Mouse (Mus musculus) Muller cell, postnatal 12 days (primary cell): Measurements from ENCODE around the gene Gm13199.

Experiments used
- DNase-seq: peaks from one replicate; pipeline ENCODE4 v3.0.0-alpha.2; 2015; ENCODE audit errors: inconsistent ontology term

The Gm13199 gene

DNA sequence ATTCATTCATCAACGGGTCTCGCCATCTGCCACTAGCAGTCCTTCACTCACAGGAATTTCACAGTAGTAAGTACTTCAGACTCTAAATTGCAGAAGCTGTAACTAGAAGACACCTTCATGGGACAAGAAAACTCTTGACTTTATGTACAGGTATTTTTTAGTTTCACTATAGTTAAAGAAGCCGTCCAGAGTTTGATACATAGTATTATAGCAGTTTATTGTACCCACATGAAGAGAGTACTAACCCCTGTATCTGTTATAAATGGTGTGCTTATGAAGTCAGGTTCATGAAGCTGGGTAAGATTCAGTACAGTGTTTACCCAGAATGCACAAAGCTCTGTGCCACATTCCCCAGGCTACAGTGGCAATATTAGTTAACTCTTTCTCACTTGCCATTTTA is at the start of gene Gm13199:
TSS of gene Gm13199 (minus strand) at position 101 of the 400 bp plus-strand sequence.
- DNase-seq, result no peak

DNA sequence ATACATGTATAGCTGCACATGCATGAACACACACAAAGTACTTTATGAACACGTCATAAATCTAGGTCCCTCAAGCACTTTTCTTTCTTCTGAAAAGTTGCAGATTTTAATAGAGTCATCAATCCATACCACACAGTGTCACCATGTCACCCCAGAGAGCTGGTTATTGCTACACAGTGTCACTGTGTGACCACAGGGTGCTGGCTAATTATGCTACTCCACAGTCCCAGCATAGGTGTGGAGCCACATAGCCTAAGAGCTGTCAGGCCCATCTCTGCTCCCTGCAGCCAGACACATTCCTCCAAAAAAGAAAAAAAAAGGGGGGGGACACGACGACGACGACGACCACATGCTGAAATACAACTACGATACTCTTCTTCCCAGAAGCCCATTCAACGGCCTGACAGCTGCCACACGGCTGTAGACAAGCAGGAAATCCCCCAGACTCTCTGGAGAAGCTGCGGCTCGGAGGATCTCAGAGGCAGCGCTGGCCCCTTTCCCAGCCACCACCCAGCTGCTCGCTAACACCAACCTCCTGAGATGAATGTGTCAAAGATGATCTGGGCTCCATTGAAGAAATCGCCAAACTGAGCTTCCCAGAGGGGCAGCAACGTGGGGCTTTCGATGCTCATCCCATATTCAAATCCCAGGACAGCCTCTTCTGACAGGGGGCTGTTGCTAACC is 48.7 kb upstream of the Gm13199 start:
- no peak for DNase-seq

DNA sequence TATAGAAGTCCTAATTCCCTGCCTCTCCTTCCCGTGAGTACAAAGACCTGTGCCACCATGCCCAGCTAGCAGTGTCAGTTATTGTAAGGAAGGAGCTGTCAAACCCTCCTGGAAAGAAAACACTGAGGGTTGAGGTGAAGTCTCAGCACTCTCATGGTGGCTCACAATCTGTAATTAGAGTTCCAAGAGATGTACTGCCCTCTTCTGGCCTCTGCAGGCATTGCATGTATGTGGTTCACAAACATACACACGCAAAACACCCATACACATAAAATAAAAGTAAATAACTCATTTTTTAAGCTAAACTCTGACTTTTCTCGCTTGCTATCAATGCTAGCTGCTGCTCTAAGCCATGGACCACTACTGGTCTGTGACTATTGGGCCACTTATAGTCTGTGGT is 43.9 kb upstream of the Gm13199 start:
- DNase-seq, result no peak

DNA sequence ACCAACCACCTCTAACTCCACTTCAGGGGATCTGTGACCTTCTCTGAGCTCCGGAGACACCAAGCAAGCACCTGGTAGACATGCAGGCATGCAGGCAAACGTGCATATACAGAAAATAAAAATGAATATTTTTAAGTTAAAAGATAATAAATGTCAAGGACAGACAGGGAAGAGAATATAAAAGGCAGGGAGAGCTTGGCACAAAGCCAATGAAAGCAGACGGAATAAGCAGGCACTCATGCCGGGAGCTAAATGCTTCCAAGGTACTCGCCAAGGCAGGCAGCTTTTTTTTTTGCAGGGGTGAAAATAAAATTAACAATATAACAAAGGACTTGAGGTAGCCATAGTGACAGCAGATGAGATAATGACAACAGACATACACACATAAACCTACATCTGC is 43.4 kb upstream of the Gm13199 start:
- DNase-seq, result no peak

DNA sequence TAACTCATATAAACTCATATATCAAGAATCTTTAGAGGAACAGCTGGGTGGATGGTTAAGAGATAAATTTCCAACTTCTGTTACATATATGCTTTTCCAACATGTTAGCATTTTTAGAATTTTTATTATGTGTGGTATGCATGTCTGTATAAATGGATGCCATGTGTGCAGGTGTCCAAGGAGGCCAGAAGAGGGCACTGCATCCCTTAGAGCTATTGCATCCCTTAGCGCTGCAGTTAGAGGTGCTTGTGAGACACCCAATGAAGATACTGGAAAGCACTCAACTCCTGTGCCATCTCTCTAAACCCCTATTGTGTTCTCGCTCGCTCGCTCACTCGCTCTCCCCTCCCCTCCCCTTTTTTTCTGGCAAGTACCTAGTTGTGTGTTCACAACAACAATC is 37.4 kb upstream of the Gm13199 start:
- DNase-seq, result no peak

DNA sequence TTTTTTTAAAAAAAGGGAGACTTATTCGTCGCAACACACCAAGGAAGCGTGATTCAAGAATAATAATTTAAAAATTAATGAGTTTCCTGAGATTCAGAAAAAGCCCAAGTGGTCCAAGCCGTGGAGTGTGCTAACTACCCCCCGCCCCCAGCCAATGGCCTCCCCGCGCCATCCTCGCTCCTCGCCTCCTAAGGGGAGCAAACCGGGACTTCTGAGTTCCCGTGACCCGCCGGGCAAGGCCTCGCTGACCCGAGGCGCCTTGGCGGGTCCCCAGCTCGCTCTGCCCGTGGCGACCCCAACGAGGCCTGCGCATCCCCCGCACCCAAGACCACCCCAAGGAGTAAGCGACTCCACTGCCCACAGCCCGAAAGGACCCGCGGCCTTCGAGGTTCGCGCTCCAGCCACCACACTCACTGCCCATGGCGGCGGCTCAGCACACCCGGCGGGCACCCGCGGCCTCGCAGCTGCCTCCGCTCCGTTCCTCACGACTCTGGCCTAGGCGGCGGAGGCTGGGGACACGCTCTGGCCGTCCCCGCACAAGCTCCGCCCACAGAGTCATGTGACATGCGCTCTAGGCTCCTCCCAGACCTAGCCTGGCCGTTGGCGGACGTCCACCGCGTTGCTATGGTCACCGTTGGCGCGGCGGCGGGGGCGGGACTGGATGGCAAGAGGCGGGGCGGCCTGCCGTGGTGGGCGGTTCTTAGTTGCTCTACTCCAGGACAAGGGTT is 32.3 kb upstream of the Gm13199 start, which contains the start of gene Sec61a2:
TSS of gene Sec61a2 (minus strand) at position 590 of the 728 bp plus-strand sequence.
- DNase-seq, result peak; percentile 99

DNA sequence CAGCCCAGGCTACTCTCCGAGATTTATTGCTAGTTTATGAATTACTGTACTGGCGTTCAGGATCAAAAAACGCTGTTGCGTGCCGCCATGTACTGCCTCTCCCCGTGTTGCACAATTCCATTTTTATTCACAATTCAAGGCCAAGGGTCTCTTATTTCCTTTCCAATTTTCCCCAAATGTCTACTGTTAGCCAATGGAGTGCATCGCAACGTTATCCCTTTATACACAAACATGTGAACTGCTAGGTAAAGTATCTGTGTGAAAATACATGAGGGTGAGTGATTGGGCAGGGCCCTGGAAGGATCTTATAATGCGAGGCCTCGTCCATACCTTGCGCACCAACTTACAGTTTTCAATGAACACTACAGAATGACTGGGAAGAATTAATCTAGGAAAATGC is 31.6 kb upstream of the Gm13199 start:
- DNase-seq, result peak; percentile 45

DNA sequence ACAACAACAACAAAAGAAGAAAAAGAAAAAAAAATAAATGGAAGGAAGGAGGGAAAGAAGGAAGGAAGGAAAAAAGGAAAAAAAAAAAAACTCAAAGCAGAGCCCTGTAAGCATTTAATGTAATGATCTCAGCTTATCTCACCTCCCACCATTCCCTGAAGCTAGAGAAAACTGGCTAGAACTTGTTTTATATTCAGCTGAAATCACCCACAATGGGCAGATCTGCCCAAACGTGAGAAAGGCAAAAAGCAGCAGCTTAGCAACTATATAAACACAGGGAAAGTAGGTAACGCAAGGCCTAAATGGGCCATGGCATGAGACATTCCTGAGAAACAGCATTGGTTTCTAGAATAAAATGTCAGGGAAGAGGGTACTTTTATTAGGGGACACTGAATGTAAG is 26.7 kb upstream of the Gm13199 start:
- DNase-seq, result no peak

DNA sequence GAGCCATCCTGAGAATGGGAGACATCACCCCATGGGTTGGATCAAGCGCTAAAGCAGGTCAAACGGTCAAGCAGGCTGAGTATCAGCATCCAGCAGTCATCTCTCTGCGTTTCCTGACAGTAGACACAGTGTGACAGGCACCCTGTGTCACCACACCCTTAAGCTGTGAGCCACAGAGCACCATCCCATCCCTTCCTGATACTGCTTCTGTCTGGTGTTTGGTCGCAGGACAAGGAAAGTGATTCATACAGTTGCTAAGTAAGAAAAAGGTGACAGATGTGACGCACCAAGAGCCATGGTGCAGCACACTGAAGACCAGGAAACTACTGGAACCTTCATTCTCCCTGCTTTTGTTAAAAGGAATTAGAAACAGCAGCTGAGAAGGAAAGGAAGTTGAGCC is 26.1 kb upstream of the Gm13199 start:
- DNase-seq, result no peak

DNA sequence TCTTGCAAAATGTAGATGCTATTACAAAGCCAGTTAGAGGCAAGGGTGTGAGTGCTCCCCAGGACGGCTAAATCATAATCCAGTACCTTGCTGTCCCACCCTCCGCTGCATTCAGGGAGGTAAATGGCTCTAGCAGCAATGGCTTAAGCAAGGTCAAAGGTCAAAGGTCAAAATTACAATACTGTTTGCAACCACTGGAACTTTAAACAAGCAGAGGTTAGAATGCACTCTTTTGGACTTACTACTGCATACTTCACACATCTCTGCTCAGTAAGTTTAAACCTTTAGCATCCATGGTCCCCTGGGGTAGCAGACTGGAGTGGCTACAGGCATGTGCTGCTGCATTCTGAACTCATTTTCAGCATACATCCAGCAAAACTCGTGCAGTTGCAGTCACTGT is 14.7 kb upstream of the Gm13199 start:
- DNase-seq, result no peak

DNA sequence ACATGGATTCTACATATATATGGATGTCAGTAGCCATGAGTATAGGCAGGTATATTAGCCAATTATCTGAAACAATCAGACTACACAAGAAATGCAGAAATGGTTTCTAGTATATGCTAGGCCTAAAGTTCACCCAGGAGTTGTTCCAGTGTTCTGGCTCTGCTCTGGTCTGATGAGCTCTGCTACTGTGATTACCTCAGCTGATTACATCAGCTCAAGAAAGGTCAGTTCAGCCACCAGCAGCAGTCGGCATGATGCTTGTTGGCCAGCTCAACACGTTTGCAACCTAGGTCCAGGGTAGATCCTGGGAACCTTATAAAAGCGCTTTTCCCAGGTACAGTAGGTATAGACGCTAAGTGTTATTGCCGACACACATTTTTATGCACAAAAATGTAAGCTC is 7.0 kb upstream of the Gm13199 start:
- DNase-seq, result no peak

DNA sequence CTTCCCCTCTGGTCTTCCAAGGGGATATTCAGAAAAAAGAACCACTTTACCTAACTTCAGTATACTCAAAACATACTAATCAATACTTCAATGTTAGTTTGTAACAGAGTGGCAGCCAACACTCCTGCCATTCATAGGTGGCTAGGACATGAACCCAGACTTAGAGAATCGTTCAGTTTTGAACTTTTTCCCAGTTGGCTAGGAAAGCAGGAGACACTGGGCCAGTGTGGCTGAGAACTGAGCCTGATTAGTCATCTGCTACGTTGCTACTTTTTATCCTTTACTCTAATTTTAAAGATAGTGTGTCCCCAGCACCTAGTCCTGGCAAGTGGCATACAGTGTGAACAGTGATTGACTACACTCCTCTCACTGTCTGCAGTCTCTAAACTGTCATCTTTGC is 4.9 kb upstream of the Gm13199 start:
- DNase-seq, result no peak

DNA sequence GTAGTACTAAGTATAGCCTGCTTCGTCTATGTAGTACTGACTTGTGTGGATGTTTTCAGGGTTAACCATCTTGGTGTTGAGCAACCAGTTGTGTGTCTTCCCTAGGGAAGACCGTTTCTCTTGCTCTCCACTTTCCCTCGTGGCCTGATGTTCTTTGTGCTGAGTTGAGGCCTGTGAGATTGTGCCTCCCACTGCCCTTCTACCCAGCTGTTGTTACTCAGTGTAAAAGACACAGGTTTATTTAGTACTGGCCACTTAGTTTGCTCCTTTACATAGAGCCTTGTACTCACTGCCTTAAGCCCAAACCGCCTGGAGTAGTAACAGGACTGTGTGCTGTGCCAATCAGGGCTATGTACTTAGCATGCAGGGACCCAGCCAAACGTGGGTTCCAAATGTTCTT is 10.9 kb downstream of the Gm13199 start:
- no peak for DNase-seq

DNA sequence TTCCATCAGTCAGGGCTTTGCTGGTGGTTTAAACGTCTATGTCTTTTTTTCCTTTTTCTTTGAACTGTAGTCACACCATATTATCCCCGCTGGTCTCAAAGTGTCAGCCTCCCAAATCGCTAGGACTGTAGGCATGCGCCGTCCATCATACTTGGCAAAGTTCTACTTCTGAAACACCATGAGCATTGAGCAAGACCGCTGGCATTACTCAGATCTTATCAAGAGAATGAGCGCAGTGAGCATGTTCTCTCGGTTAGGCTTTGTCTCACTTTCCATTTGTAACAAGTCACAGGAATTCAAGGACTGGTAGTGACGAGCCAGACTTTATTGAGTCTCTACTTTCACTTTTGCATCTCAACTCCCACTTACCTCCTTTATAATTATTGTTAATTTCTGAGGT is 11.6 kb downstream of the Gm13199 start:
- DNase-seq, result no peak

DNA sequence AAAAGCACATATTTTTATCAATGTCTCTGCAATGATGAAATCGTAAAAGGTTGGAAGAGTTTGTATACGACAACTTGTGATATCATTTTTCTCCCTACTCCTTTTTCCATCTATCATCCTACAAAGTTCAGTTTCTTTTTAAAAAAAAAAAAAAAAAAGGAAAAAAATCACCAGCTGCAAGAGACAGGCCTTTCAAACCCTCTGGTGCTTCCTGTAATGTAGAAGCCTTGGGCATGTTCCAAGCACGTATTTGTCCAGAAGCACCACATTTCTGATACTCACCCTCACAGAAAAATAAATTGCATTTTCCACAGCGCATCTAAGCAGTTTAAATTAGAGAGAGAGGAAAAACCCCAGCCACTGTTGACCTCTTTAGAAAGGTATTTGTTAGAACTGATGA is 16.9 kb downstream of the Gm13199 start:
- peak; percentile 51 for DNase-seq

DNA sequence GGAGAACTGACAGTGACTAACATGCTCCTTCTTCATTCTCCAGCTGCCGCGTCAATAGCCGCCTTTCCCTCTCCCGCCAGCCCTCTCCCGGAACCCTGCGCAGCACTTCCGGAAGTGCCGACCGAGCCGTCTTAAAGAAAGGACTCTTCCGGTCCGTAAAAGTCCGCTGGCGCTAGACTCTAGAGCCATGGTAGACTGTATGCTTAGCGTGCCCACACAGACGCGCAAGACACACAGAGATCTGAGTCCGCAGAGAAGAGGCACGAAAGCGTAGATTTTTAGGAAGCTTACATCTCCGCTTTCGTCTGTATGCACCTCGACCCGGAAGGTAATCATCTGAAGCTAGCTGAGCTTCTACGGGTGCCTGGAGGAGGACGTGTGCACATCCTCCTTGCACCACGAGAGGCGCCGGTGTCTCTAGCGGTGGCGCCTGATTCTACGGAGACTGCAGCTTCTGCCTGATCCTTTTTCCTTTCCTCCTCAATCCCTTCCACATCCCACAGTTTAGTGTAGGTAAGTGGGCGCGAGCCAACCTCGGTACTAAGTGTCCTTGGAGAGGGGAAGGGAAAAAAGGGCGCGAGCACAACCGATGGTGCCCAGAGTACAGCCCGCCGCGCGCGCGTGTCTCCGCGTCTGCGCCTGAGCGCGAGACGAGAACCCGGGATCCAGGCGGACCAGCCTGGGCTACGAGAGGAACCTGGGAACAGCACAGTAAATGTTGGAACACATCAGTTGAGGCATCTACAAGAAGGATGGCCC is 17.7 kb downstream of the Gm13199 start, which contains the start of the genes Nudt5 and Cdc123:
TSS of gene Nudt5 (plus strand) at position 147 of the 759 bp plus-strand sequence.
TSS of gene Cdc123 (minus strand) at position 292 of the 759 bp plus-strand sequence.
- DNase-seq, result peak; percentile 90

DNA sequence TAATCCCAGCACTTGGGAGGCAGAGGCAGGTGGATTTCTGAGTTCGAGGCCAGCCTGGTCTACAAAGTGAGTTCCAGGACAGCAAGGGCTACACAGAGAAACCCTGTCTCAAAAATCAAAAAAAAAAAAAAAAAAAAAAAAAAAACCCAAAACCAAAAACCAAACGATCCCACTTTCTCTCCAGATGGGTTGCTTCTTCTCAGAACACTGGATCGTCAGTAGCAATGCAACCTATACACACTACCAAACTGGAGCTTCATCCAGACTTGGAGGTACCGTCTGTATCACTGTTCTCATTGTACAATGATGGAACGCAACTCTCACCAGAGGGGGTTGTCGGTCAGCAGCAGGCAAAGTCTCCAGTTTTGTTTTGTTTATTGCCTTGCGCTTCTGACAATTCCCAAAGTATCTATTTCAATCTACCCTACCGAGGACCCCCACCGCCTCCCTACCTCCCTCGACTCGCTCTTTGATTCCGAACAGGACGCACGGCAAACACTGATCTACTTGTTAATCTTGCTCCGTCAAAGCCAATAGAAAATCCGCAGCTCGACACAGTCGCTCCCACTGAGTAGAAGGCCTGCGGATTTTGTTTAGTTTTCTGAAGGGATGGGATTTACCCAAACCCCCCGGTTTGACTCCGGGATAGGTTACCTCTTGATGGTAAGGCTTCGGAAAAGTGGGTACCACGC is 18.4 kb downstream of the Gm13199 start:
- DNase-seq, result no peak

DNA sequence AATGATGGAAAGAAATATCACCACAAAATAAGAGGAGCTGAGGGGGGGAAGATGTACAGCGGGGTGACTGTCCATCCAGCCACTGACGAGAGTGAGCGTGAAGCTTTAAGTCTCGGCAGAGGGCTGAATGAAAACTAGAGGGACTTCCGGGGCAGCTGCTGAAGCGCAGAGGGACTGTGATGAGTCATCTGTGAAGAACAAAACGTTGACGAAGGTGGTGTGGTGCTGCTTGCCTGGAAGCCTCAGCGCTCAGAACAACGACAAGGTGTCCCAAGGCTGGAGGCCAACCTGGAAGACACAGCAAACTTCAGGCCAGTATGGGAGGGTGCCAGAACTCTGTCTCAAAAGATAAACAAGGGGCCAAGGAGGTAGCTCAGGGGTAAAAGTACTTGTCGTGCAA is 21.9 kb downstream of the Gm13199 start:
- no peak for DNase-seq

DNA sequence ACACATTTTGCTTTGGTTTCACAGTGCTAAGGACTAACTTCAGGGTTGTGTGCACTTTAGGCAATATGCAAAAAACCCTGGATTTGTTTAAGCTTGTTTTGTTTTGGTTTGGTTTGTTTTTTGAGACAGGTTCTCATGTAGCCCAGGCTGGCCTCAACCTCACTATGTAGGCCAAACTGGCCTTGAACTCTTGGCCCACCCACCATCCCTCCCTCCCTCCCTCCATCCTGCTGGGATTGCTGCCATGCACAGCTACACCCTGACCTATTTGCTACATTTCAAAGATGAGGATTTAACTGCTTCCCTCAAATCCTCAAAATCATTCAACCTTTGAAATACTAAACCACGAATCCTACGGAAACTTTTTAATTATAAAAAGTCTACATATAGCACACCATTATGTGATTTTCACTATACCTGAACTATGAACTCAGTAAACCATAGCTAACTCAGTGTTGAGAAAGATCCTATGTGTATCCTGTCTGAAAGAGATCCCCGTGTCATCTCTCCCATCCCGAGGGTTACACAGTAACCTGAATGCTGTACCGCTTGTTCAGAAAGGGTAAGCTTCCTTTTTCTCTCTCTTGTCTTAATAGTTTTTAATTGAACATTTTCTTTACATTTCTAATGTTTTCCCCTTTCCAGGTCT is 37.3 kb downstream of the Gm13199 start:
- DNase-seq, result no peak

DNA sequence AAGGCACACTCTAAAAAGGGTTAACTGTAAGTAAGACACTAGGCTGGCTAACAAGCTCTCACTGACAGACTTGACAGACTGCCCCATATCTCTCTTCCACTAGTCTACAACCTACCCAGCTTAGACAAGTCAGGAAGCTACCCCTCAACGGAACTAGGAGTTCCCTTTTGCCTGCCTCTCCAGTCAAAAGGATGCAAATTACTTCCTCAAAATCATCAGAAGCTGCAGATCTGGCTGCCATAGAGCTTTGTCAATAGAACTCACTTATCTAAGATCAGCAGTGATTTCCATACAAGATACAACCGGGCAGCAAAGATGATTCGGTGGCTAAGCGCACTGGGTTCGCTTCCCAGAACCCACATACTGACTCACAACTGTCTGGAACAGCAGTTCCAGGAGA is 38.0 kb downstream of the Gm13199 start:
- DNase-seq, result no peak

DNA sequence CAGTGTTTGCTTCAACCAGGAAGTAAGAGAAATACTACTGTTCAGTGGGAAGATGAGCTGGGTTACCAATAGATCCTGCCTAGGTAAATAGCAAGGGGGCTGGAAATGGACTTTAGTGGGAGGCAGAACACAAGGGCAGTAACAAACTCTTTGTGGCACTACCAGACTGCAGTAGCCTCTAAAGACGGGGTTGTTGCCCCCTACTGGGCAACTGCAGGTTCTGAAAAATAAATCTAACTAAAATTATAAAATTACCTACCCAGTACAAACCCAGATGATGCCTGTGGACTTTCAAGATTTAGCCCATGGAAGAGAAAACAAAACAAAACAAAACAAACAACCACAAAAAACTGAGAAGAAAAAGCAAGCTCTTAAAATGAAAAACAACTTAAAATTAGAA is 38.5 kb downstream of the Gm13199 start:
- no peak for DNase-seq
